Mouse (Mus musculus) hindbrain, postnatal 0 days (tissue): ENCODE measurements at regions not wholly inside any gene's neighbourhood (a gene's known extent, or its start where the extent isn't known, plus 50 kb on each side); places are given as distances from the start of the nearest gene placed in this dataset.

Experiments
- ATAC-seq: fragments of 200-750 bp; cut with Nextera tagmentation; 2 replicates; pipeline ENCODE4 v1.8.0; 2017; ENCODE audit warnings: mild to moderate bottlenecking, moderate TSS enrichment, moderate library complexity
- DNase-seq: peaks from one replicate; pipeline ENCODE4 v3.0.0-alpha.2; 2015; ENCODE audit warnings: low spot score
- H3K27ac ChIP-seq: fragments of 300-500 bp; sonication (generic); 2 replicates; pipeline ENCODE4 v1.5.1; 2014; ENCODE audit warnings: mild to moderate bottlenecking
- H3K27me3 ChIP-seq: fragments of 300-500 bp; sonication (generic); 2 replicates; pipeline ENCODE4 v1.6.1; 2014; ENCODE audit warnings: low read length, mixed read lengths; ENCODE audit not compliant: insufficient read depth
- H3K36me3 ChIP-seq: fragments of 300-500 bp; sonication (generic); 2 replicates; pipeline ENCODE4 v1.6.1; 2014; ENCODE audit warnings: low read length, mixed read lengths; ENCODE audit not compliant: insufficient read depth
- H3K4me1 ChIP-seq: fragments of 300-500 bp; sonication (generic); 2 replicates; pipeline ENCODE4 v1.6.1; 2014; ENCODE audit warnings: antibody characterized with exemption, low read length, mixed read lengths; ENCODE audit not compliant: insufficient read depth
- H3K4me2 ChIP-seq: fragments of 300-500 bp; sonication (generic); 2 replicates; pipeline ENCODE4 v1.6.1; 2014; ENCODE audit warnings: low read depth, mild to moderate bottlenecking, low read length, moderate library complexity, mixed read lengths
- H3K4me3 ChIP-seq: fragments of 300-500 bp; sonication (generic); 2 replicates; pipeline ENCODE4 v1.5.1; 2014; ENCODE audit warnings: low read length
- H3K9ac ChIP-seq: fragments of 300-500 bp; sonication (generic); replicated peaks from 2 replicates; pipeline ENCODE4 v1.6.1; 2014; ENCODE audit warnings: mild to moderate bottlenecking, low read length, moderate library complexity, mixed read lengths
- H3K9me3 ChIP-seq: fragments of 300-500 bp; sonication (generic); 2 replicates; pipeline ENCODE4 v1.6.1; 2016; ENCODE audit warnings: low read length, mixed read lengths
- CTCF ChIP-seq: IDR thresholded peaks from 2 replicates; pipeline ENCODE4 v1.5.1; 2016; ENCODE audit warnings: antibody characterized with exemption, control low read depth, low read depth
- WGBS: fragments of 180-500 bp; shearing (Covaris S2); extraction: QIAGEN DNeasy Blood & Tissue Kit; methylation state at CpG from one replicate; pipeline ENCODE4 v1.1.7; 2014; 5-methylcytosine and 5-hydroxymethylcytosine counted together

- Histone ChIP-seq H3K4me1 (peaks cover 4% of the 10 kb centered on the region), H3K4me2 (no peak overlapping the region), H3K9ac (no peak overlapping the region), H3K9me3 (no peaks in the 10 kb centered on the region), H3K36me3 (no peaks in the 10 kb centered on the region), H3K4me3 (no peak overlapping the region), H3K27ac (no peak overlapping the region), H3K27me3 (no peaks in the 10 kb centered on the region)
- WGBS: 85% methylated on average over 5 of the region's 5 CpGs
- ATAC-seq (no peak), DNase-seq (no peak)
- no peak for TF ChIP-seq CTCF
Measured at GRCm38 (mm10) chr15:36906789-36907188, 100.8 kb downstream of the Zfp706 start.

GRCm38 (mm10) chr15:36906052-36906451, 101.5 kb downstream of the Zfp706 start:
- ATAC-seq (no peak), DNase-seq (no peak)
- H3K27me3 ChIP-seq: no peaks in the 10 kb centered on the region
- H3K4me2 ChIP-seq: no peak overlapping the region
- no peak overlapping the region for H3K27ac ChIP-seq
- peaks cover 11% of the 10 kb centered on the region for H3K4me1 ChIP-seq
- H3K36me3 ChIP-seq: no peaks in the 10 kb centered on the region
- H3K9ac ChIP-seq: no peak overlapping the region
- WGBS: 78% methylated on average over 3 of the region's 3 CpGs
- H3K4me3 ChIP-seq: no peak overlapping the region
- H3K9me3 ChIP-seq: no peaks in the 10 kb centered on the region
- no peak for TF ChIP-seq CTCF

GRCm38 (mm10) chr15:36903922-36904321, 103.7 kb downstream of the Zfp706 start:
- no peak overlapping the region for H3K27ac ChIP-seq
- H3K36me3 ChIP-seq: no peaks in the 10 kb centered on the region
- no peak overlapping the region for H3K4me3 ChIP-seq
- H3K4me1 ChIP-seq: peaks cover 16% of the 10 kb centered on the region
- ATAC-seq: no peak
- 70% methylated on average over 5 of the region's 5 CpGs for WGBS
- no peaks in the 10 kb centered on the region for H3K27me3 ChIP-seq
- DNase-seq: no peak
- no peaks in the 10 kb centered on the region for H3K9me3 ChIP-seq
- H3K9ac ChIP-seq: no peak overlapping the region
- TF ChIP-seq CTCF: no peak
- no peak overlapping the region for H3K4me2 ChIP-seq

GRCm38 (mm10) chr15:36903309-36903708, 104.3 kb downstream of the Zfp706 start:
- Histone ChIP-seq H3K36me3 (no peaks in the 10 kb centered on the region), H3K27me3 (no peaks in the 10 kb centered on the region), H3K4me2 (no peak overlapping the region), H3K4me3 (no peak overlapping the region), H3K4me1 (peaks cover 16% of the 10 kb centered on the region), H3K9ac (no peak overlapping the region), H3K9me3 (no peaks in the 10 kb centered on the region), H3K27ac (no peak overlapping the region)
- ATAC-seq (no peak), DNase-seq (no peak)
- TF ChIP-seq CTCF: no peak
- WGBS: 47% methylated on average over 4 of the region's 4 CpGs

GRCm38 (mm10) chr15:36901830-36902285, 105.7 kb downstream of the Zfp706 start:
- ATAC-seq (peak; percentile 95), DNase-seq (peak; percentile 86)
- Histone ChIP-seq H3K9me3 (no peaks in the 10 kb centered on the region), H3K4me1 (peaks cover 16% of the 10 kb centered on the region), H3K9ac (0 out of 2 replicates have a peak overlapping the region, but pooled peaks have one; percentile 21), H3K4me2 (peak overlapping the region; percentile 23; the same call in 1 of the 2 replicates), H3K4me3 (no peak overlapping the region), H3K27me3 (no peaks in the 10 kb centered on the region), H3K36me3 (no peaks in the 10 kb centered on the region), H3K27ac (peak overlapping the region; percentile 54; the same call in 1 of the 2 replicates)
- 5% methylated on average over 7 of the region's 7 CpGs for WGBS
- TF ChIP-seq CTCF: no peak

- Histone ChIP-seq H3K36me3 (no peaks in the 10 kb centered on the region), H3K9ac (0 out of 2 replicates have a peak overlapping the region, but pooled peaks have one; percentile 21), H3K4me2 (peak overlapping the region; percentile 23; the same call in 1 of the 2 replicates), H3K9me3 (no peaks in the 10 kb centered on the region), H3K27ac (peak overlapping the region; percentile 54; the same call in 1 of the 2 replicates), H3K4me1 (peaks cover 16% of the 10 kb centered on the region), H3K27me3 (no peaks in the 10 kb centered on the region), H3K4me3 (no peak overlapping the region)
- DNase-seq (no peak), ATAC-seq (no peak; the same call in 1 of the 2 replicates)
- WGBS: 60% methylated on average over 5 of the region's 5 CpGs
- no peak for TF ChIP-seq CTCF
Measured at GRCm38 (mm10) chr15:36901350-36901749, 106.2 kb downstream of the Zfp706 start.

GRCm38 (mm10) chr15:36900940-36901339, 106.6 kb downstream of the Zfp706 start:
- H3K27me3 ChIP-seq: no peaks in the 10 kb centered on the region
- no peak overlapping the region for H3K9ac ChIP-seq
- 61% methylated on average over 2 of the region's 2 CpGs for WGBS
- no peak overlapping the region for H3K4me3 ChIP-seq
- no peak for TF ChIP-seq CTCF
- no peaks in the 10 kb centered on the region for H3K36me3 ChIP-seq
- no peak overlapping the region for H3K4me2 ChIP-seq
- no peaks in the 10 kb centered on the region for H3K9me3 ChIP-seq
- no peak for DNase-seq
- no peak overlapping the region for H3K27ac ChIP-seq
- ATAC-seq: 0 out of 2 replicates have a peak, but pooled peaks have one; percentile 5
- peaks cover 16% of the 10 kb centered on the region for H3K4me1 ChIP-seq
